Mouse (Mus musculus): ENCODE results near the gene Ppp1r27. TPM values are rescaled to one million over a fixed set of nuclear protein-coding genes. Genes with fewer than 3 reads are reported as not detected.
"Not testable (repeated sequence)": the region's sequence is repeated elsewhere in the genome, so short reads cannot be mapped to it uniquely, and the experiment has no call there.

Ppp1r27 gene
- polyA plus RNA-seq, 1 experiment from 2014 or later: not detected

GRCm38 (mm10) chr11:120571754-120572416 is 21.0 kb upstream of the Ppp1r27 start:
- peaks cover 7% of the 10 kb centered on the region for H3K4me1 ChIP-seq (ENCODE audit: control insufficient read depth, insufficient read depth, low read length)
- H3K9me3 ChIP-seq (replicated peaks; ENCODE audit: control insufficient read depth, low read length): no peaks in the 10 kb centered on the region
- ATAC-seq (no peak), DNase-seq (ENCODE audit: low spot score) (peak; percentile 20)
- H3K4me2 ChIP-seq (ENCODE audit: low read length): peak overlapping the region; percentile 84
- no peaks in the 10 kb centered on the region for H3K27me3 ChIP-seq (replicated peaks; ENCODE audit: control insufficient read depth, insufficient read depth, low read length)
- WGBS: 15% methylated on average over 11 of the region's 11 CpGs
- peaks cover 41% of the 10 kb centered on the region for H3K36me3 ChIP-seq (ENCODE audit: control insufficient read depth, insufficient read depth, low read length)
- H3K27ac ChIP-seq (ENCODE audit: low read depth, low read length): peak overlapping the region; percentile 85
- H3K4me3 ChIP-seq (ENCODE audit: low read depth, low read length): peak overlapping the region; percentile 93
- H3K9ac ChIP-seq (ENCODE audit: low read length): peak overlapping the region; percentile 91

- H3K9ac ChIP-seq (ENCODE audit: low read length): peak overlapping the region; percentile 91; the same call in 1 of the 2 replicates
- WGBS: 85% methylated on average over 3 of the region's 3 CpGs
- peaks cover 49% of the 10 kb centered on the region for H3K36me3 ChIP-seq (ENCODE audit: control insufficient read depth, insufficient read depth, low read length)
- no peak overlapping the region for H3K27ac ChIP-seq (ENCODE audit: low read depth, low read length)
- DNase-seq (ENCODE audit: low spot score) (no peak), ATAC-seq (no peak)
- peaks cover 7% of the 10 kb centered on the region for H3K4me1 ChIP-seq (ENCODE audit: control insufficient read depth, insufficient read depth, low read length)
- peak overlapping the region; percentile 84 for H3K4me2 ChIP-seq (ENCODE audit: low read length)
- H3K9me3 ChIP-seq (replicated peaks; ENCODE audit: control insufficient read depth, low read length): no peaks in the 10 kb centered on the region
- H3K27me3 ChIP-seq (replicated peaks; ENCODE audit: control insufficient read depth, insufficient read depth, low read length): no peaks in the 10 kb centered on the region
- peak overlapping the region; percentile 93 for H3K4me3 ChIP-seq (ENCODE audit: low read depth, low read length)
These were observed 20.2 kb upstream of the Ppp1r27 start for GRCm38 (mm10) chr11:120571122-120571521.

GRCm38 (mm10) chr11:120568324-120568723 is 17.4 kb upstream of the Ppp1r27 start:
- Histone ChIP-seq H3K36me3 (ENCODE audit: control insufficient read depth, insufficient read depth, low read length) (peaks cover 77% of the 10 kb centered on the region), H3K27me3 (replicated peaks; ENCODE audit: control insufficient read depth, insufficient read depth, low read length) (no peaks in the 10 kb centered on the region), H3K27ac (ENCODE audit: low read depth, low read length) (no peak overlapping the region), H3K9me3 (replicated peaks; ENCODE audit: control insufficient read depth, low read length) (no peaks in the 10 kb centered on the region), H3K4me3 (ENCODE audit: low read depth, low read length) (no peak overlapping the region), H3K4me1 (ENCODE audit: control insufficient read depth, insufficient read depth, low read length) (peaks cover 7% of the 10 kb centered on the region), H3K4me2 (ENCODE audit: low read length) (no peak overlapping the region), H3K9ac (ENCODE audit: low read length) (no peak overlapping the region)
- WGBS: 98% methylated on average over 6 of the region's 6 CpGs
- DNase-seq (ENCODE audit: low spot score) (no peak), ATAC-seq (no peak)

DNA sequence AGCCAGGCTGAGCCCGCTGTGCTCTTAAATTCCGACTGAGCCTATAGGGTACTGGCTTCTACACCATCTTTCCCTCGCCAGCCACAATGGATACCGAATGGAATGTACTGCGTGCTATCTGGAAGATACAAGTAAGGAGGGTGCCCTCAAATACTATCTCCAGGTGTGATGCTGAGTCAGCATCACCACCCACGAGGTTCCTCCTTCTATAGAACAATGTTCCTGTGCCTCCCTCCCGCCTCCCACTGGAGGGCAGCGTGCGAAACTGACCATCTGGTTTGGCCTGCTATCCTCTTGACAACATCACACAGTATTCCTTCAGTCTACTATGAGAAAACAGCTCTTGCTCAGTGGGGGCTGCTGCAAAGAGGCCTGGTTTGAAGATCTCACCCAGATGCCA is 14.2 kb upstream of the Ppp1r27 start:
- no peak overlapping the region for H3K4me3 ChIP-seq (ENCODE audit: low read depth, low read length)
- H3K4me2 ChIP-seq (ENCODE audit: low read length): no peak overlapping the region
- WGBS: 85% methylated on average over 9 of the region's 9 CpGs
- no peaks in the 10 kb centered on the region for H3K27me3 ChIP-seq (replicated peaks; ENCODE audit: control insufficient read depth, insufficient read depth, low read length)
- no peaks in the 10 kb centered on the region for H3K4me1 ChIP-seq (ENCODE audit: control insufficient read depth, insufficient read depth, low read length)
- DNase-seq (ENCODE audit: low spot score) (no peak), ATAC-seq (no peak)
- no peak overlapping the region for H3K9ac ChIP-seq (ENCODE audit: low read length)
- no peak overlapping the region for H3K27ac ChIP-seq (ENCODE audit: low read depth, low read length)
- H3K9me3 ChIP-seq (replicated peaks; ENCODE audit: control insufficient read depth, low read length): no peaks in the 10 kb centered on the region
- H3K36me3 ChIP-seq (ENCODE audit: control insufficient read depth, insufficient read depth, low read length): peaks cover 94% of the 10 kb centered on the region

GRCm38 (mm10) chr11:120562949-120563348 is 12.0 kb upstream of the Ppp1r27 start:
- Histone ChIP-seq H3K9ac (ENCODE audit: low read length) (no peak overlapping the region; the same call in 1 of the 2 replicates), H3K27me3 (replicated peaks; ENCODE audit: control insufficient read depth, insufficient read depth, low read length) (no peaks in the 10 kb centered on the region), H3K4me1 (ENCODE audit: control insufficient read depth, insufficient read depth, low read length) (no peaks in the 10 kb centered on the region), H3K27ac (ENCODE audit: low read depth, low read length) (no peak overlapping the region), H3K9me3 (replicated peaks; ENCODE audit: control insufficient read depth, low read length) (no peaks in the 10 kb centered on the region), H3K36me3 (ENCODE audit: control insufficient read depth, insufficient read depth, low read length) (peaks cover 92% of the 10 kb centered on the region), H3K4me2 (ENCODE audit: low read length) (no peak overlapping the region), H3K4me3 (ENCODE audit: low read depth, low read length) (no peak overlapping the region)
- no peak for ATAC-seq
- no peak for DNase-seq (ENCODE audit: low spot score)
- WGBS: 94% methylated on average over 13 of the region's 13 CpGs

- DNase-seq (ENCODE audit: low spot score) (no peak), ATAC-seq (no peak)
- no peaks in the 10 kb centered on the region for H3K27me3 ChIP-seq (replicated peaks; ENCODE audit: control insufficient read depth, insufficient read depth, low read length)
- H3K4me1 ChIP-seq (ENCODE audit: control insufficient read depth, insufficient read depth, low read length): no peaks in the 10 kb centered on the region
- H3K9me3 ChIP-seq (replicated peaks; ENCODE audit: control insufficient read depth, low read length): no peaks in the 10 kb centered on the region
- no peak overlapping the region for H3K27ac ChIP-seq (ENCODE audit: low read depth, low read length)
- no peak overlapping the region for H3K4me2 ChIP-seq (ENCODE audit: low read length)
- peaks cover 74% of the 10 kb centered on the region for H3K36me3 ChIP-seq (ENCODE audit: control insufficient read depth, insufficient read depth, low read length)
- no peak overlapping the region for H3K9ac ChIP-seq (ENCODE audit: low read length)
- H3K4me3 ChIP-seq (ENCODE audit: low read depth, low read length): no peak overlapping the region
- 95% methylated on average over 13 of the region's 13 CpGs for WGBS
These were observed 10.2 kb upstream of the Ppp1r27 start for GRCm38 (mm10) chr11:120560952-120561728.

- not testable (repeated sequence) for H3K27me3 ChIP-seq (replicated peaks; ENCODE audit: control insufficient read depth, insufficient read depth, low read length); H3K4me1 ChIP-seq (ENCODE audit: control insufficient read depth, insufficient read depth, low read length); H3K27ac ChIP-seq (ENCODE audit: low read depth, low read length); H3K4me3 ChIP-seq (ENCODE audit: low read depth, low read length); H3K4me2 ChIP-seq (ENCODE audit: low read length); H3K9ac ChIP-seq (ENCODE audit: low read length); H3K9me3 ChIP-seq (replicated peaks; ENCODE audit: control insufficient read depth, low read length); ATAC-seq; DNase-seq (ENCODE audit: low spot score)
- peaks cover 51% of the 10 kb centered on the region for H3K36me3 ChIP-seq (ENCODE audit: control insufficient read depth, insufficient read depth, low read length)
- WGBS: 88% methylated on average over 6 of the region's 6 CpGs
These were observed 7.9 kb upstream of the Ppp1r27 start for GRCm38 (mm10) chr11:120558843-120559242.

DNA sequence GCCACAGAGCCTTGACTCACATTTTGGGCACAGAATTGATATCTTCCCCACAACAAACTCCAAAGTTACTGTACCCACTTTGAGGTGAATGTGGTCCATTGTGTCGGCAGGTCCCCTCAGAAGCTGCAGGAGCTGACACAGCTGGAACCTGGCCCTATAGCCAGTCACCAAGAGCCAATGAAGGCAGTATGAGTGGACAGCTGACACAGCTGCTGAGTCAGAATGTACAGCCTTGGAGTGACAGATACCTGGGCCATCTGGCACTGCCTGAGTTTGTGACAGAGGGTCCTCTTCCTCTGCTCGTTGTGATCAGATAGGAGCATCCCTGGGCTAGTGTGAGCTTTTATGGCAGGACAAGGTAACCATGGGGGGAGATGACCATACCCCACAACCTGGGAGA is 4.3 kb upstream of the Ppp1r27 start:
- no peak for ATAC-seq

GRCm38 (mm10) chr11:120554834-120555233 is 3.9 kb upstream of the Ppp1r27 start:
- Histone ChIP-seq H3K9ac (ENCODE audit: low read length) (no peak overlapping the region; the same call in 1 of the 2 replicates), H3K36me3 (ENCODE audit: control insufficient read depth, insufficient read depth, low read length) (peaks cover 11% of the 10 kb centered on the region), H3K4me1 (ENCODE audit: control insufficient read depth, insufficient read depth, low read length) (peaks cover 5% of the 10 kb centered on the region), H3K9me3 (replicated peaks; ENCODE audit: control insufficient read depth, low read length) (no peaks in the 10 kb centered on the region), H3K4me3 (ENCODE audit: low read depth, low read length) (no peak overlapping the region), H3K27me3 (replicated peaks; ENCODE audit: control insufficient read depth, insufficient read depth, low read length) (no peaks in the 10 kb centered on the region), H3K27ac (ENCODE audit: low read depth, low read length) (no peak overlapping the region), H3K4me2 (ENCODE audit: low read length) (no peak overlapping the region)
- ATAC-seq (no peak), DNase-seq (ENCODE audit: low spot score) (no peak)
- 80% methylated on average over 7 of the region's 7 CpGs for WGBS

More for the DNA sequence above, 4.3 kb upstream of the Ppp1r27 start:
- Histone ChIP-seq H3K27ac (ENCODE audit: low read depth, low read length) (no peak overlapping the region), H3K9ac (ENCODE audit: low read length) (no peak overlapping the region), H3K4me2 (ENCODE audit: low read length) (no peak overlapping the region), H3K9me3 (replicated peaks; ENCODE audit: control insufficient read depth, low read length) (no peaks in the 10 kb centered on the region), H3K4me3 (ENCODE audit: low read depth, low read length) (no peak overlapping the region), H3K27me3 (replicated peaks; ENCODE audit: control insufficient read depth, insufficient read depth, low read length) (no peaks in the 10 kb centered on the region), H3K36me3 (ENCODE audit: control insufficient read depth, insufficient read depth, low read length) (peaks cover 16% of the 10 kb centered on the region), H3K4me1 (ENCODE audit: control insufficient read depth, insufficient read depth, low read length) (peaks cover under 1% of the 10 kb centered on the region)
- 84% methylated on average over 2 of the region's 2 CpGs for WGBS
- DNase-seq (ENCODE audit: low spot score): no peak
